Mouse (Mus musculus) embryonic facial prominence, embryonic 11.5 days (tissue): ENCODE measurements at regions not wholly inside any gene's neighbourhood (a gene's known extent, or its start where the extent isn't known, plus 50 kb on each side); places are given as distances from the start of the nearest gene placed in this dataset.
"Not testable (repeated sequence)": the region's sequence is repeated elsewhere in the genome, so short reads cannot be mapped to it uniquely, and the experiment has no call there.

ENCODE experiments used
- ATAC-seq: fragments of 200-750 bp; cut with Nextera tagmentation; replicated peaks from 2 replicates; pipeline ENCODE4 v1.8.0; 2017; ENCODE audit warnings: low read depth; ENCODE audit not compliant: insufficient number of reproducible peaks, low FRiP score, low TSS enrichment
- DNase-seq: peaks from one replicate; pipeline ENCODE4 v3.0.0-alpha.2; 2015; ENCODE audit warnings: low spot score
- H3K27ac ChIP-seq: fragments of 300-500 bp; sonication (generic); replicated peaks from 2 replicates; pipeline ENCODE4 v1.5.1; 2014; ENCODE audit warnings: mild to moderate bottlenecking, low read depth, low read length, control low read depth
- H3K27me3 ChIP-seq: fragments of 300-500 bp; sonication (generic); 2 replicates; pipeline ENCODE4 v1.6.1; 2014; ENCODE audit warnings: mild to moderate bottlenecking, low read length, moderate library complexity, mixed read lengths; ENCODE audit not compliant: control insufficient read depth, insufficient read depth
- H3K36me3 ChIP-seq: fragments of 300-500 bp; sonication (generic); replicated peaks from 2 replicates; pipeline ENCODE4 v1.6.1; 2014; ENCODE audit warnings: low read depth, mild to moderate bottlenecking, low read length, moderate library complexity, mixed read lengths; ENCODE audit not compliant: control insufficient read depth, insufficient read depth
- H3K4me1 ChIP-seq: fragments of 300-500 bp; sonication (generic); 2 replicates; pipeline ENCODE4 v1.6.1; 2014; ENCODE audit warnings: low read length, mixed read lengths; ENCODE audit not compliant: control insufficient read depth, insufficient read depth
- H3K4me2 ChIP-seq: fragments of 300-500 bp; sonication (generic); 2 replicates; pipeline ENCODE4 v1.6.1; 2014; ENCODE audit warnings: low read depth, mild to moderate bottlenecking, control low read depth, low read length, moderate library complexity
- H3K4me3 ChIP-seq: fragments of 300-500 bp; sonication (generic); 2 replicates; pipeline ENCODE4 v1.5.1; 2014; ENCODE audit warnings: low read depth, low read length, control low read depth
- H3K9ac ChIP-seq: fragments of 300-500 bp; sonication (generic); replicated peaks from 2 replicates; pipeline ENCODE4 v1.6.1; 2014; ENCODE audit warnings: mild to moderate bottlenecking, control low read depth, low read length
- H3K9me3 ChIP-seq: fragments of 300-500 bp; sonication (generic); replicated peaks from 2 replicates; pipeline ENCODE4 v1.6.1; 2016; ENCODE audit warnings: mild to moderate bottlenecking, low read length, inconsistent platforms, mixed read lengths; ENCODE audit not compliant: control insufficient read depth
- WGBS: fragments of 180-500 bp; shearing (Covaris S2); extraction: QIAGEN DNeasy Blood & Tissue Kit; methylation state at CpG from one replicate; pipeline ENCODE4 v1.1.7; 2014; 5-methylcytosine and 5-hydroxymethylcytosine counted together

GRCm38 (mm10) chr4:8462414-8462813, 223.6 kb upstream of the Car8 start:
- 92% methylated on average over 6 of the region's 6 CpGs for WGBS
- not testable (repeated sequence) for H3K4me1 ChIP-seq, H3K4me3 ChIP-seq, ATAC-seq, H3K36me3 ChIP-seq, H3K27me3 ChIP-seq, H3K27ac ChIP-seq, H3K9ac ChIP-seq, DNase-seq, H3K4me2 ChIP-seq, H3K9me3 ChIP-seq

DNA sequence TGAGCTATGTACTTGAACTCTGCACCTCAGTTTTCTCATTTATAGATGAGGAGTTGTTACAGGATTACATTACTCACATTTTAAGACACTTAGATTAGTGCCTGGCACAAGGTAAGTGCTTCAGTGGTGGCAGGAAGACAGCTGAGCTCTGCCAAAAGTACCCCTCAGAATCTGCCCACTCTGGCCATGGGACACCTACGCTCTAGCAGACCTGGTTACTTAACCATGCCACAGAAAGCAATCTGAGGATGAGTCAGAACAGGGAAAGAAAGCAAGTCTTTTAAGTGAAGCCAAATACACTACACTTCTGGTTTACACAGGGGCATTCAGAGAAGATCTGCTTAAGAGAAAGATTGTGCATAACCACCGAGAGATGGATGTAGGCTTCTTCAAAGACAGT, 215.5 kb upstream of the Car8 start:
- Histone ChIP-seq H3K9me3 (no peaks in the 10 kb centered on the region), H3K27me3 (no peaks in the 10 kb centered on the region), H3K4me3 (no peak overlapping the region), H3K4me1 (no peaks in the 10 kb centered on the region), H3K4me2 (no peak overlapping the region), H3K9ac (no peak overlapping the region), H3K27ac (no peak overlapping the region), H3K36me3 (no peaks in the 10 kb centered on the region)
- ATAC-seq (no peak), DNase-seq (no peak)
- WGBS: 77% methylated on average over 2 of the region's 2 CpGs

GRCm38 (mm10) chr4:8432393-8432792, 193.6 kb upstream of the Car8 start:
- 51% methylated on average over 2 of the region's 2 CpGs for WGBS
- Histone ChIP-seq H3K27me3 (no peaks in the 10 kb centered on the region), H3K27ac (no peak overlapping the region), H3K36me3 (no peaks in the 10 kb centered on the region), H3K4me1 (no peaks in the 10 kb centered on the region), H3K4me2 (no peak overlapping the region), H3K4me3 (no peak overlapping the region), H3K9ac (no peak overlapping the region), H3K9me3 (no peaks in the 10 kb centered on the region)
- ATAC-seq (no peak), DNase-seq (peak; percentile 73)

DNA sequence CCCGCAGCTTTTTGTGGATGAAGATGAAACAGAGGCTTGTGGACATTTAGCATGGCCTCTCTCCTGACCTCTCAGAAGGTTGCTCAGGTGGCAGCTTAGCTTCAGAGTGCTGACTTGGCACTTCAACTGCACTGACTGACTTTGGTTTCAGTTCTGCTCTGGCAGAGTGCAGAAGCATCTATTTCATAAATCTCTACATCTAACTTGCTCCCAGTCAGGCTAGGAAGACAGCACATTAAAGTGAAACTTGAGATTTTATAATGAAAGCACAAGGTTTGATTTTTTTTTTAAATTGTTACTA, 192.1 kb upstream of the Car8 start:
- WGBS: 38% methylated on average over 1 of the region's 1 CpGs
- no peaks in the 10 kb centered on the region for H3K36me3 ChIP-seq
- no peaks in the 10 kb centered on the region for H3K4me1 ChIP-seq
- H3K4me3 ChIP-seq: no peak overlapping the region
- H3K27ac ChIP-seq: no peak overlapping the region
- no peak for ATAC-seq
- DNase-seq: peak; percentile 24
- H3K9ac ChIP-seq: no peak overlapping the region
- H3K4me2 ChIP-seq: no peak overlapping the region
- no peaks in the 10 kb centered on the region for H3K27me3 ChIP-seq
- no peaks in the 10 kb centered on the region for H3K9me3 ChIP-seq

- H3K4me2 ChIP-seq: no peak overlapping the region
- H3K9ac ChIP-seq: no peak overlapping the region
- WGBS: 76% methylated on average over 4 of the region's 4 CpGs
- no peaks in the 10 kb centered on the region for H3K4me1 ChIP-seq
- H3K27me3 ChIP-seq: no peaks in the 10 kb centered on the region
- ATAC-seq (no peak), DNase-seq (no peak)
- H3K27ac ChIP-seq: no peak overlapping the region
- no peaks in the 10 kb centered on the region for H3K36me3 ChIP-seq
- no peaks in the 10 kb centered on the region for H3K9me3 ChIP-seq
- H3K4me3 ChIP-seq: no peak overlapping the region
Observed at GRCm38 (mm10) chr4:8430269-8431031, 191.6 kb upstream of the Car8 start.

- Histone ChIP-seq H3K36me3 (no peaks in the 10 kb centered on the region), H3K4me3 (no peak overlapping the region), H3K27ac (no peak overlapping the region), H3K4me1 (no peaks in the 10 kb centered on the region), H3K27me3 (no peaks in the 10 kb centered on the region), H3K9ac (no peak overlapping the region), H3K9me3 (no peaks in the 10 kb centered on the region), H3K4me2 (no peak overlapping the region)
- DNase-seq: no peak
- ATAC-seq: no peak
- 68% methylated on average over 5 of the region's 5 CpGs for WGBS
Observed at GRCm38 (mm10) chr4:8429771-8430170, 190.9 kb upstream of the Car8 start.

- ATAC-seq (no peak), DNase-seq (no peak)
- H3K36me3 ChIP-seq: no peaks in the 10 kb centered on the region
Observed at GRCm38 (mm10) chr4:8428629-8429523, 190.0 kb upstream of the Car8 start.

DNA sequence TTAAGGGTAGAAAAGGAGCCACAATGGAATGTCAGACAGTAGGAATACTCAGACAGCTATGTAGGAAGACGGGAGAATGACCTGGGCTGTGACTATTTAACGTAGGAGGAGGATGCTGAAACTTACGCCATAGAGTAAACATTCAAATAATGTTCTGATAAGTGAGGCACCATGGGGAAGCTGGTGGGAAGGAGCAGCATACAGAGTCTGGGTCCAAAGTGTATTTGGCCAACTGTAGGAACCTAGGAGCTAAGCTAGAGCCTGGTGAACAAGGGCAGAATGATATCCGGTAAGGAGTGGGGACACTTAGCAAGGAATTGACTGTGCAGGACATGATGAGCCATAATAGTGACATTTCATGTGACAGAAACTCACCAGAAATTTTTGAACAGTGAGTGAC, 189.0 kb upstream of the Car8 start:
- Histone ChIP-seq H3K4me1 (peaks cover 4% of the 10 kb centered on the region; the same call in 1 of the 2 replicates), H3K4me2 (no peak overlapping the region), H3K36me3 (no peaks in the 10 kb centered on the region), H3K27me3 (no peaks in the 10 kb centered on the region), H3K4me3 (no peak overlapping the region), H3K9ac (no peak overlapping the region), H3K27ac (no peak overlapping the region), H3K9me3 (no peaks in the 10 kb centered on the region)
- ATAC-seq: no peak
- no peak for DNase-seq
- WGBS: 74% methylated on average over 4 of the region's 4 CpGs

More at GRCm38 (mm10) chr4:8428629-8429523, 190.0 kb upstream of the Car8 start:
- Histone ChIP-seq H3K4me1 (peaks cover 1% of the 10 kb centered on the region; the same call in 1 of the 2 replicates), H3K27me3 (no peaks in the 10 kb centered on the region), H3K27ac (no peak overlapping the region), H3K4me3 (no peak overlapping the region), H3K9me3 (no peaks in the 10 kb centered on the region), H3K4me2 (no peak overlapping the region), H3K9ac (no peak overlapping the region)
- WGBS: 81% methylated on average over 11 of the region's 11 CpGs
